Mouse (Mus musculus) bone marrow macrophage, adult 2 months (primary cell): ENCODE results near the gene Nova1. TPM values are rescaled to one million over a fixed set of nuclear protein-coding genes. Genes with fewer than 3 reads are reported as not detected.

Experiments used
- H3K27ac ChIP-seq: 2 replicates; pipeline ENCODE4 v1.5.1; 2012; ENCODE audit warnings: low read depth, low read length; ENCODE audit not compliant: insufficient read depth
- H3K4me1 ChIP-seq: 2 replicates; pipeline ENCODE4 v1.6.1; 2012; ENCODE audit warnings: low read length; ENCODE audit not compliant: control insufficient read depth, insufficient read depth
- H3K4me3 ChIP-seq: 2 replicates; pipeline ENCODE4 v1.5.1; 2012; ENCODE audit warnings: mild to moderate bottlenecking, low read length, moderate library complexity; ENCODE audit not compliant: insufficient read depth
- CTCF ChIP-seq: IDR thresholded peaks from 2 replicates; pipeline ENCODE4 v1.5.1; 2012; ENCODE audit warnings: low read depth, mild to moderate bottlenecking, low read length, moderate library complexity
- POLR2A ChIP-seq: IDR thresholded peaks from 2 replicates; pipeline ENCODE4 v1.6.1; 2012; ENCODE audit warnings: mild to moderate bottlenecking, low read depth, low read length, borderline replicate concordance
- polyA plus RNA-seq: library from polyadenylated mRNA; stranded (reverse); fragments of >200 nt; gene quantifications from 2 replicates; pipeline ENCODE4 v1.2.4, GENCODE M21; 2012; ENCODE audit not compliant: missing spikeins, insufficient read depth, insufficient read length

Gene Nova1
- polyA plus RNA-seq, 1 experiment: 0.21 TPM

- Histone ChIP-seq H3K4me3 (no peak overlapping the region), H3K27ac (no peak overlapping the region), H3K4me1 (no peaks in the 10 kb centered on the region)
- TF ChIP-seq POLR2A (no peak), CTCF (no peak)
Measured at GRCm38 (mm10) chr12:46781481-46781880, 37.2 kb downstream of the Nova1 start.

- no peak overlapping the region for H3K4me3 ChIP-seq
- no peak for TF ChIP-seq POLR2A
- no peak for TF ChIP-seq CTCF
- H3K4me1 ChIP-seq: no peaks in the 10 kb centered on the region
- no peak overlapping the region for H3K27ac ChIP-seq
Measured at GRCm38 (mm10) chr12:46780983-46781382, 37.7 kb downstream of the Nova1 start.

GRCm38 (mm10) chr12:46759450-46759849 is 59.3 kb downstream of the Nova1 start:
- Histone ChIP-seq H3K4me1 (no peaks in the 10 kb centered on the region), H3K4me3 (no peak overlapping the region), H3K27ac (no peak overlapping the region)
- no peak for TF ChIP-seq POLR2A
- no peak for TF ChIP-seq CTCF

- H3K27ac ChIP-seq: no peak overlapping the region
- H3K4me1 ChIP-seq: no peaks in the 10 kb centered on the region
- TF ChIP-seq CTCF: no peak
- TF ChIP-seq POLR2A: no peak
- H3K4me3 ChIP-seq: no peak overlapping the region
Measured at GRCm38 (mm10) chr12:46754325-46754848, 64.3 kb downstream of the Nova1 start.

- no peak for TF ChIP-seq POLR2A
- no peak for TF ChIP-seq CTCF
- Histone ChIP-seq H3K27ac (no peak overlapping the region), H3K4me3 (no peak overlapping the region), H3K4me1 (no peaks in the 10 kb centered on the region)
Measured at GRCm38 (mm10) chr12:46753096-46753495, 65.6 kb downstream of the Nova1 start.

GRCm38 (mm10) chr12:46733261-46733660 is 85.5 kb downstream of the Nova1 start:
- no peak for TF ChIP-seq POLR2A
- no peak for TF ChIP-seq CTCF
- no peak overlapping the region for H3K27ac ChIP-seq
- no peak overlapping the region for H3K4me3 ChIP-seq
- H3K4me1 ChIP-seq: no peaks in the 10 kb centered on the region

- Histone ChIP-seq H3K4me1 (no peaks in the 10 kb centered on the region), H3K4me3 (no peak overlapping the region), H3K27ac (no peak overlapping the region)
- TF ChIP-seq POLR2A (no peak), CTCF (no peak)
Measured at GRCm38 (mm10) chr12:46731943-46732342, 86.8 kb downstream of the Nova1 start.

- Histone ChIP-seq H3K4me1 (no peaks in the 10 kb centered on the region), H3K27ac (no peak overlapping the region), H3K4me3 (no peak overlapping the region)
- no peak for TF ChIP-seq CTCF
- no peak for TF ChIP-seq POLR2A
Measured at GRCm38 (mm10) chr12:46721914-46722313, 96.8 kb downstream of the Nova1 start.

- TF ChIP-seq CTCF: no peak
- TF ChIP-seq POLR2A: no peak
- no peak overlapping the region for H3K27ac ChIP-seq
- H3K4me3 ChIP-seq: no peak overlapping the region
- H3K4me1 ChIP-seq: no peaks in the 10 kb centered on the region
Measured at GRCm38 (mm10) chr12:46719076-46719475, 99.7 kb downstream of the Nova1 start.

- H3K4me1 ChIP-seq: no peaks in the 10 kb centered on the region
- H3K4me3 ChIP-seq: no peak overlapping the region
- TF ChIP-seq CTCF (no peak), POLR2A (no peak)
- no peak overlapping the region for H3K27ac ChIP-seq
Measured at GRCm38 (mm10) chr12:46710094-46710493, 108.6 kb downstream of the Nova1 start.

GRCm38 (mm10) chr12:46709475-46709874 is 109.3 kb downstream of the Nova1 start:
- Histone ChIP-seq H3K4me3 (no peak overlapping the region), H3K4me1 (no peaks in the 10 kb centered on the region), H3K27ac (no peak overlapping the region)
- TF ChIP-seq POLR2A (no peak), CTCF (no peak)
